Mouse (Mus musculus): Measurements from ENCODE around the gene Traf3ip2.

GRCm38 (mm10) chr10:39623806-39624205, 11.1 kb downstream of the Traf3ip2 start:
- TF ChIP-seq CTCF (IDR thresholded peaks at IDR 0.05; ENCODE audit: borderline replicate concordance, extremely low read depth, insufficient read depth, insufficient read length) (no peak), POLR2A (IDR thresholded peaks at IDR 0.05; ENCODE audit: borderline replicate concordance, extremely low read depth, insufficient read depth, insufficient read length, poor library complexity, severe bottlenecking) (no peak)

Measured in brain, embryonic 14.5 days (tissue).